Mouse (Mus musculus): ENCODE data around the gene Gm11084.

DNA sequence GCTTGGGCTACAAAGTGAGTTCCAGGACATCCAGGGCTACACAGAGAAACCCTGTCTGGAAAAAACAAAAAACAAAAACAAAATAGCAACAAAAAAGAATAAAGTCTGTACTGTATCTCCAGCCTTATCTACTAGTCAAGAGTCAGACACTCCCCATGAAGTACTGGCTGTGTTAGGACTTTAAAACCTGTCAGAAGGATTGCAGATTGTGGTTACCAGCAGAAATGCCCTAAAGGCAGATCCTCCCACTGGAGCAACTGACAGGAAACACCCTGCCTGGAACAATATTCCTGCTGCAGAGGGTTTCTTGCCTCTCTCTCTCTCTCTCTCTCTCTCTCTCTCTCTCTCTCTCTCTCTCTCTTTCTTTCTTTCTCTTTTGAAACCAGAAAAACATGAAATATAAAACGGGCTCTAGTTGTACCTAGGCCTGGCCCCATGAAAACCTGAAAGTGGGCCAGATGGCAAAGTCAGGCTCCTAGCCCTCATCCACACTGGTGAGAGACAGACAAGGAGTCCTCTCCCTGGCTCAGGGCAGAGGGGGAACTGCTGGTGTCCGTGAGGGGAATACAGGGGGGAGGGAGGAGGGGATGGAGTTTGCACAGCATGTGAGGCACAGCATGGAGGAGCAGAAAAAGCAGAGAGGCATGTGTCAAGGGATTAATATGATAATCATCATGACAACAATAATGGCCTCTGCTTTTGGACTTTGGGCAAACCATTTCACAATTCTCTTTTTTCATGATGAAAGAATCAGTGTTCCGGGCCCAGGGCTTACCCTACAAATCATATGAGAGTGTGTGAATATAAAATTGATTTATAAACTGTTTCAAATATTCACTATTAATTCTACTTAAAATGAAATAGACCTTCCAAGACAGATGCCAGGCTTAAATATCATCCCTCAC, 19.3 kb upstream of the Gm11084 start:
- TF ChIP-seq CTCF (IDR thresholded peaks at IDR 0.05; ENCODE audit: control insufficient read depth, insufficient read depth, insufficient read length) (no peak), FOSL1 (IDR thresholded peaks at IDR 0.05; ENCODE audit: insufficient read depth, low read length, poor library complexity, severe bottlenecking) (no peak), MAX (IDR thresholded peaks at IDR 0.05) (no peak), MYOG (IDR thresholded peaks at IDR 0.05; ENCODE audit: control insufficient read depth, extremely low read depth, insufficient read length) (no peak), USF1 (IDR thresholded peaks at IDR 0.05; ENCODE audit: low read depth) (no peak)

Data from C2C12 (cell line).